Mouse (Mus musculus) spleen, adult 2 months (tissue): Measurements from ENCODE around the gene Zfyve21.

ENCODE experiments used
- CTCF ChIP-seq: fragments of 200-500 bp; IDR thresholded peaks from 2 replicates; pipeline ENCODE4 v1.5.1; 2011; ENCODE audit warnings: mild to moderate bottlenecking, inconsistent platforms; ENCODE audit not compliant: insufficient read depth, insufficient read length, insufficient replicate concordance; ENCODE audit errors: extremely low read depth
- POLR2A ChIP-seq: fragments of 200-500 bp; IDR thresholded peaks from 2 replicates; pipeline ENCODE4 v1.6.1; 2011; ENCODE audit warnings: low read depth, low read length, inconsistent platforms

GRCm38 (mm10) chr12:111797251-111797650 is 16.7 kb upstream of the Zfyve21 start:
- TF ChIP-seq CTCF = no peak
- TF ChIP-seq POLR2A = no peak
